Mouse (Mus musculus): ENCODE measurements at regions not wholly inside any gene's neighbourhood (a gene's known extent, or its start where the extent isn't known, plus 50 kb on each side); places are given as distances from the start of the nearest gene placed in this dataset.

GRCm38 (mm10) chr5:80326986-80327385 lies 693.0 kb upstream of the Adgrl3 start:
- no peak for DNase-seq

- DNase-seq: peak in 1 of 2 experiments; percentile 3
These were observed 674.8 kb upstream of the Adgrl3 start for GRCm38 (mm10) chr5:80345155-80345554.

GRCm38 (mm10) chr5:80358271-80358670 lies 661.7 kb upstream of the Adgrl3 start:
- no peak for DNase-seq

- peak; percentile 2 to 4 for DNase-seq
These were observed 626.3 kb upstream of the Adgrl3 start for GRCm38 (mm10) chr5:80393656-80394055.

GRCm38 (mm10) chr5:80402666-80403065 lies 617.3 kb upstream of the Adgrl3 start:
- DNase-seq: no peak

GRCm38 (mm10) chr5:80416116-80416515 lies 603.8 kb upstream of the Adgrl3 start:
- DNase-seq: no peak
